Mouse (Mus musculus): ENCODE data around the gene Gldc. TPM values are rescaled to one million over a fixed set of nuclear protein-coding genes. Genes with fewer than 3 reads are reported as not detected.

Gldc gene
- polyA plus RNA-seq, 1 experiment from 2014 or later, result 9.2 TPM

DNA sequence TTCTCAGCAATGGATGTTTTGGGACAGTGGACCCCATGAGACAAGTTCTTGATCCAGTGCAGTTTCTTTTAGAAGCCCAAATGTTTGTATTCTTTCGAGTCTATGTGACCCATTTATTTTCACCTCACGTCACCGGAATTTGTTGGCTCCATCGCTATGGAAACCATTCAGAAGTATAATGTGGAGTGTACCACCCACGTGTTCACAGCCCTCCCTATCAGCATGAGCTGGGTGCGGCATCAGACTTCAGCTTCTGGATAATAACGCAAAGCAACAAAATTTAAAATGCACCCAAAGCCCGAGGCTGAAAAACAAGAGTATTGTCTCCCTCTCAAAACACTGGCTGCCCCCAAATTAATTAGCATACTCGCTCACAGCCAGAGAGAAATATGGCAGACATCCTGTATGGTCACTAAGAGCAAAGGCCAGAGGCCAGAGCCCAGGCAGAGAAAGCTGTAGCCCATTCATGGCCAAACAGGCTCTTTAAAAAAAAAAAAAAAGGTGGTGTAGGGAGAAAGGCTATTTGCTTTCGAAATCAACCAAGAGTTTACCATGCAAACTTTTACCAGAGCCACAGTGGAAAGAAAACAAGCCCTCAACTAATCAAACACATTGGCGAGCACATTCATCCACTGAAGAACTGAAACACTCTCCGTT, 18.1 kb downstream of the Gldc start:
- Histone ChIP-seq H3K27me3 (no peaks in the 10 kb centered on the region), H3K4me2 (replicated peaks) (no peak overlapping the region), H3K27ac (no peak overlapping the region)

DNA sequence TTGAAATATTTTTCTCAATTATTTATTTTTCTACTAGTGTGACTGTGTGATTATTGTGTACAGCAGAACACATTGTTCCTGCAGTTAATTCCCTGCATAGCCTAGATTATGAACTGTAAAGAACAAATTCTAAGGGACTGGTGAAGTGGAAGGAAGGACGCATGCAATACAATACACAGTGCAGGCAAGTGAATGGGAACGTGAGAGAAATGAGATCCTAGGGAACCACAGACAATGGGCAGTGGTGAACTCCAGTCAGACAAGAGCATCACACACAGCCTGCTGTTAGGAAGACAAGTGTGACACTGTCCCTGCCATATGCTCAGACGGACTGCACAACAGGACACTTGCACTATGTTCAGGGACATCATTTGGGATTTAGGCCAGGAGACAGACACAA, 21.5 kb downstream of the Gldc start:
- Histone ChIP-seq H3K4me2 (replicated peaks) (no peak overlapping the region), H3K9me3 (no peaks in the 10 kb centered on the region), H3K36me3 (no peaks in the 10 kb centered on the region), H3K9ac (no peak overlapping the region), H3K4me1 (no peaks in the 10 kb centered on the region), H3K27me3 (no peaks in the 10 kb centered on the region), H3K27ac (no peak overlapping the region), H3K4me3 (no peak overlapping the region)
- 0 out of 2 replicates have a peak, but pooled peaks have one; percentile 6 for ATAC-seq (ENCODE audit: insufficient number of reproducible peaks, insufficient read depth, low FRiP score, low TSS enrichment)
- WGBS, result 51% methylated on average over 3 of the region's 3 CpGs

More for the DNA sequence above, 18.1 kb downstream of the Gldc start:
- H3K4me1 ChIP-seq, result no peaks in the 10 kb centered on the region
- no peak for ATAC-seq (ENCODE audit: insufficient number of reproducible peaks, insufficient read depth, low FRiP score, low TSS enrichment)
- no peaks in the 10 kb centered on the region for H3K9me3 ChIP-seq
- H3K9ac ChIP-seq, result no peak overlapping the region
- H3K4me3 ChIP-seq, result no peak overlapping the region
- 69% methylated on average over 12 of the region's 12 CpGs for WGBS
- H3K36me3 ChIP-seq, result no peaks in the 10 kb centered on the region

DNA sequence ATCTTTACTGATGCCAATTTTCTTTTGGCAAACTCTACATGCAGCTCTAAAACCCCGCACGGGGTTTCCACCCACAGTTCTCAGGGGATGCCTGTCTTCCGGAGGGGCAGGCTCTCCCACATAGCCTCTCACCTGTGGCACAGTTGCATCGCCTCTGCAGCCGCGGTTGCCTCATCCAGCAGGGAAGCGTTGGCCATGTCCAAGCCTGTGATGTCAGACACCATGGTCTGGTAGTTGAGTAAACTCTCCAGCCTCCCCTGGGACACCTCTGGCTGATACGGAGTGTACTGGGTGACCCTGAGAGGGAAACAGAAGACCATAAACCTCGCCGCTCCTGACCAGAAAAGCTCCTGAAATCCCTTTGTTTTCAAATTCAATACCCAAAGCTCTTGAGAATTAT, 23.9 kb downstream of the Gldc start:
- Histone ChIP-seq H3K27ac (no peak overlapping the region), H3K4me1 (no peaks in the 10 kb centered on the region), H3K9me3 (no peaks in the 10 kb centered on the region), H3K36me3 (no peaks in the 10 kb centered on the region), H3K4me3 (no peak overlapping the region), H3K27me3 (no peaks in the 10 kb centered on the region), H3K4me2 (replicated peaks) (no peak overlapping the region), H3K9ac (no peak overlapping the region)
- no peak for ATAC-seq (ENCODE audit: insufficient number of reproducible peaks, insufficient read depth, low FRiP score, low TSS enrichment)
- WGBS, result 86% methylated on average over 10 of the region's 10 CpGs

DNA sequence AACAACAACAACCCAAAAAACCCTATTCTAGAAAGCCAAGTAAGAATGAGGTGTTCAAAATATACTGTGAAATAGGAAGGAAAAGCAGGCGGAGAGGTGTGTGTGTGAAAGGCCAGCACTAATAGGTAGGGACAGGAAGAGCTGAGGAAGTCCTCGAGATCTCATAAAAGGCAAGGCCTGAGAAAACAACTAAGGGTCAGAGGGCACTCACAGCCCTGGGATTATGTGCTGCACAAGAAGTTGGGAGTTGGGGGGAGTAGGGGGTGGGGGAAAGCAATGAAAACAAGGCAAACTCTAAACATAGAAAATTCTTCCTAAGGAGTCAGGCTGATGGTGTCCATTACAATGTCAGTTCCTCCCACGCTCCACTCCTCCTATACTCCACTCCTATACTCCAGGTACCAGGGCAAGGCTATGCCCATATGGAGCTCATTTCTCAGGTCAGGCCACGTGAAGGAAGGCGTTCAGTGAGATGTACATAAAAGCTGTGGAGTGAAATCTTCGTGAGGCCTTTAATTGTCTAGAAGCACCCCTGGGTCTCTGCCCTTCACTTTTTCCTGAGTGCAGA, 25.9 kb downstream of the Gldc start:
- H3K4me2 ChIP-seq (replicated peaks), result no peak overlapping the region

DNA sequence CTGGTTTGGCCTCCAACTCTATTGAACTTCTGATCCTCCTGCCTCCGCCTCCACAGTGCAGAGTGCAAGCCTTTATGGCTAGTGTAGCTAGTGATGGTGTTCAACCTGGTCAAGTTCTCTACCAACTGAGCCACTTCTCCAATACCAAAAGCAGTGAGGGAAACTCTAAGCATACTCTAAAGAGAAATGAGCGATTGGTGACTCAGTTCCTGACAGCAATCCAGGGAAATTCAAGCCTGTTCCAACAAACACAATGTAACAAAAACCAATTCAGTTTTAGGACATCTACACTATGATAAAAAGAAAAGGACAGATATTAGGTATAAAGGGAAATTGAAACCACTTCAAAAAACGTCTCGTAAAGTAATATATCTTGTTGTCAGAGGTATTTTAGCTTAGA, 27.9 kb downstream of the Gldc start:
- no peaks in the 10 kb centered on the region for H3K9me3 ChIP-seq
- H3K9ac ChIP-seq, result no peak overlapping the region
- H3K4me3 ChIP-seq, result no peak overlapping the region
- H3K36me3 ChIP-seq, result no peaks in the 10 kb centered on the region
- H3K4me2 ChIP-seq (replicated peaks), result no peak overlapping the region
- no peaks in the 10 kb centered on the region for H3K4me1 ChIP-seq
- no peak for ATAC-seq (ENCODE audit: insufficient number of reproducible peaks, insufficient read depth, low FRiP score, low TSS enrichment)
- H3K27me3 ChIP-seq, result no peaks in the 10 kb centered on the region
- no peak overlapping the region for H3K27ac ChIP-seq
- WGBS, result 89% methylated on average over 4 of the region's 4 CpGs

More for the DNA sequence above, 25.9 kb downstream of the Gldc start:
- Histone ChIP-seq H3K4me3 (no peak overlapping the region), H3K36me3 (no peaks in the 10 kb centered on the region), H3K27ac (no peak overlapping the region), H3K9ac (no peak overlapping the region), H3K27me3 (no peaks in the 10 kb centered on the region), H3K9me3 (no peaks in the 10 kb centered on the region), H3K4me1 (no peaks in the 10 kb centered on the region)
- ATAC-seq (ENCODE audit: insufficient number of reproducible peaks, insufficient read depth, low FRiP score, low TSS enrichment), result no peak
- 31% methylated on average over 6 of the region's 6 CpGs for WGBS

DNA sequence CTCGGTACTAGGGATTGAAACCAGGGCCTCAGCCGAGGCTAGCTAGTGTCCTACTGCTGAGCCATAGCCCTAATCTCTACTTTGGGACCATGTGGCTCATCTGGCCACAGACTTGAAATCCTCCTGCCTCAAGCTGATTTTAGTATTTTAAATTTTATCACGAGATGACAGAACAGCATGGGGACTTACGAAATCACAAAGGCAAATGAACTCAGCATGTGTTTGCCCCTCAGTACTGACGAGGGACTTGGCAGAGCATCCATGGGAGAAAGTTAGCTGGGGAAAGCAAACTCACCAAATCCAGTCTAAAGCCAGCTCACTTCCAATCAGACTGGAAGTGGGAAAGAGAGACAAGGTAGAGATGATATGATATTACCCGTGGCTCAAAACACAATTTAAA, 28.5 kb downstream of the Gldc start:
- no peaks in the 10 kb centered on the region for H3K9me3 ChIP-seq
- ATAC-seq (ENCODE audit: insufficient number of reproducible peaks, insufficient read depth, low FRiP score, low TSS enrichment), result no peak
- H3K36me3 ChIP-seq, result no peaks in the 10 kb centered on the region
- H3K4me3 ChIP-seq, result no peak overlapping the region
- H3K27me3 ChIP-seq, result no peaks in the 10 kb centered on the region
- H3K4me1 ChIP-seq, result no peaks in the 10 kb centered on the region
- H3K27ac ChIP-seq, result no peak overlapping the region
- no peak overlapping the region for H3K4me2 ChIP-seq (replicated peaks)
- 73% methylated on average over 6 of the region's 6 CpGs for WGBS
- no peak overlapping the region for H3K9ac ChIP-seq

DNA sequence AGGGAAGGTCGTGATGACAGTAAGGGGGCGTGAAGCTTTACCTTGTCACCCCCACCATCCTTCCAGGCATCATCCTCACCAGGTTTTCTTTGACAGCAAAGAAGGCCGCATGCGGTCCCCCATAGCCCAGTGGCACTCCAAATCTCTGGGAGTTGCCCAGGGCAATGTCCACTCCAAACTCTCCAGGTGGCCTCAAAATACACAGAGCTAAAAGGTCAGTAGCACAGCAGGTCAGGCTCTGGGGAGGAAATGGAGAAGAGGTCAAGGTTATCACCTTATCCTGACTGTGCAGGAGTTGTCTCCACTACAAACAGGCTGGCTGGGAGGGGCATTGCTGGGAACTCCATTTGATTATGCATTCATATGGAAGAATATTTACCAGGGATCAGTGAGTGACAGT, 30.1 kb downstream of the Gldc start:
- no peaks in the 10 kb centered on the region for H3K4me1 ChIP-seq

DNA sequence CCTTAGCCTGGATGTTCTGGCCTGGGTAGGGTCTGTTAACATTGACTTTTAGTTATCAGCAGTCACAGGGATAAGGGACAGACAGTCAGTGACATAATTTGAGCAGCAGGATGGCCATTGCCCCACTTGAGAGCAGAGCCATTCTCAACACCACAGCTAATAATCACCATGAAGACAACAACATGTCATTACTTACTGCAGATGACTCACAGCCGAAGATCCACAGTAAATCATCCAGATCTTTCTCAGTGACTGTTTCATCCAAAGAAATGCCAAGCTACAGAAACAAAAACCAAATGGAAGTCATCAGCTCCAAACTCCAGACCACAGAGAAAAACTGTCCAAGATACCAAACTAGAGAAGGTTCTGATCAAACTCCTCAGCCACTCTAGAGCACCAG, 38.9 kb downstream of the Gldc start:
- ATAC-seq (ENCODE audit: insufficient number of reproducible peaks, insufficient read depth, low FRiP score, low TSS enrichment), result no peak
- H3K36me3 ChIP-seq, result no peaks in the 10 kb centered on the region
- WGBS, result 86% methylated on average over 1 of the region's 1 CpGs

More for the DNA sequence above, 30.1 kb downstream of the Gldc start:
- ATAC-seq (ENCODE audit: insufficient number of reproducible peaks, insufficient read depth, low FRiP score, low TSS enrichment), result no peak
- H3K9me3 ChIP-seq, result no peaks in the 10 kb centered on the region
- 89% methylated on average over 4 of the region's 4 CpGs for WGBS
- H3K9ac ChIP-seq, result no peak overlapping the region
- H3K27me3 ChIP-seq, result no peaks in the 10 kb centered on the region
- H3K27ac ChIP-seq, result no peak overlapping the region
- no peak overlapping the region for H3K4me2 ChIP-seq (replicated peaks)
- no peak overlapping the region for H3K4me3 ChIP-seq
- H3K36me3 ChIP-seq, result no peaks in the 10 kb centered on the region

DNA sequence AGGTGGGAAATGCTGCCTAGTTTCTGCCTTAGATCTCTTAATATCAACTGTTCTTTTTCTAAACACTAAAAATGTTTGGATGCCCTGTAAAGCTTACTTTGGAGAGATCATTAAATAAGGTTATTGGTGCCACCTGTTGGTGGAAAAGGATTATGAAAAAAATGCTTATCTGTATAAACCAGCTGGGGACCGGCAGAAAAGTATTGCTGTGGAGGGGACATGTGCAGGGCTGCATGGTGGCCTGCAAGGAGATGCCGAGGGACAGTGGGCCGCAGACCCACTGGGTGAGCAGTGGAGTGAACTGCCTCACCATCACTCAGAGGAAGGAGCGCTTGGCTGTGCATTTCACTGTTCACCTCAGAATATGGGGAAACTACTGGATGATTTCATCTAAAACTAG, 47.1 kb downstream of the Gldc start:
- no peak for ATAC-seq (ENCODE audit: insufficient number of reproducible peaks, insufficient read depth, low FRiP score, low TSS enrichment)
- Histone ChIP-seq H3K9me3 (no peaks in the 10 kb centered on the region), H3K27me3 (no peaks in the 10 kb centered on the region), H3K9ac (no peak overlapping the region), H3K36me3 (no peaks in the 10 kb centered on the region), H3K4me2 (replicated peaks) (no peak overlapping the region), H3K27ac (no peak overlapping the region), H3K4me1 (no peaks in the 10 kb centered on the region), H3K4me3 (no peak overlapping the region)
- WGBS, result 66% methylated on average over 4 of the region's 4 CpGs

More for the DNA sequence above, 38.9 kb downstream of the Gldc start:
- no peaks in the 10 kb centered on the region for H3K4me1 ChIP-seq
- no peaks in the 10 kb centered on the region for H3K27me3 ChIP-seq
- H3K27ac ChIP-seq, result no peak overlapping the region
- no peaks in the 10 kb centered on the region for H3K9me3 ChIP-seq
- H3K9ac ChIP-seq, result no peak overlapping the region
- H3K4me2 ChIP-seq (replicated peaks), result no peak overlapping the region
- no peak overlapping the region for H3K4me3 ChIP-seq

DNA sequence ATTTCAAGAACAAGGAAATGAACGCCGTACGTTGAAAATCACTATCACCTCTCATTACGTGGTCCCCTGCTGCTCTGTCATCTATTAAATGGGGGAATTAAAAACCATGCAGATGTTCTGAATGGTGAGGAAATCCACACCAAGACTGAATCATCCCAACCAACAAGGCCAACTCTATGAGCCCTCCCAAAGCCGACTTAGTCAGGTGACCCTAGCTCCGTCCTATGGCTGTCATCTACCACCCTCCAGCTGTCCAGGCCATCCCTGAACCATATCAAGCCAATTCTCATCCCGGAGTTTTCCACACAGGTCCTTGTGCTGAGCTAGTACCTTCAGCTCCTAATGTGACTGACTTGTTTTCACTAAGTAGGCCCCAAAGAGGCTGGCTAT, 49.6 kb downstream of the Gldc start:
- Histone ChIP-seq H3K27me3 (no peaks in the 10 kb centered on the region), H3K27ac (no peak overlapping the region), H3K9ac (no peak overlapping the region), H3K4me2 (replicated peaks) (no peak overlapping the region), H3K36me3 (no peaks in the 10 kb centered on the region), H3K4me1 (no peaks in the 10 kb centered on the region), H3K9me3 (no peaks in the 10 kb centered on the region), H3K4me3 (no peak overlapping the region)
- ATAC-seq (ENCODE audit: insufficient number of reproducible peaks, insufficient read depth, low FRiP score, low TSS enrichment), result no peak
- WGBS, result 90% methylated on average over 7 of the region's 7 CpGs

DNA sequence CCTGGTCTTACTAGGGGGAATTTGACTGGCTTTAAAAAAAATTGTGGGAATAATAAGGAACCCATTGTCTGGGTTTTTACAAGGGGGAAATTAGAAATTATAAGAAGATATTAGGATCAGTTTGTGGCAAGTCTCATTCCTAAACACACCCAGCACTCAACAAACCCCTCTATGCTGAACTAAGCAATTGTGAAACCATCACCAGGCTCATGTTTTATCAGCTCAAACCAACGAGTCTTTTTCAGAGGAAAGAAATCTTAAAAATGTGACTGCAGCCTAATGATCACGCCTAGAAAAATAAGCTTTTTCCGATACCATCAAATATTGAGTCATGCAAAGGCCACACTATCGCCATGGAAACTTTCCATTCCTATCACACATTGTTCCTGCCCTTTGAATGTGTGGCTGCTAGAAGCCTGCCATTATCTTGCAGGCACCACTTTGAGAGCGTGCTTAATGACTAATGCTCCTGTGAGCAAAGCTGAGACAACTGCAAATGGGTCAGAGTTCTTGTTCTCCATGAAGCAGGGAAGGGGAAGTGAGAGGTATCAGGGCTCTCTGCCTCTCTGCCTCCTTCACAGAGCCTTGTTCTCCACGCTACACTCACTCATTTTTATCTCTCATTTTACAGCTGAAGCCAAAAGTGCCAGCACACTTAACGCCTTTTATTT, 50.1 kb downstream of the Gldc start:
- no peak overlapping the region for H3K27ac ChIP-seq
- ATAC-seq (ENCODE audit: insufficient number of reproducible peaks, insufficient read depth, low FRiP score, low TSS enrichment), result no peak

More for the DNA sequence above, 50.1 kb downstream of the Gldc start:
- H3K9ac ChIP-seq, result no peak overlapping the region
- no peaks in the 10 kb centered on the region for H3K36me3 ChIP-seq
- no peak overlapping the region for H3K4me3 ChIP-seq
- no peak overlapping the region for H3K4me2 ChIP-seq (replicated peaks)
- no peaks in the 10 kb centered on the region for H3K4me1 ChIP-seq
- no peaks in the 10 kb centered on the region for H3K9me3 ChIP-seq
- 76% methylated on average over 7 of the region's 7 CpGs for WGBS
- no peaks in the 10 kb centered on the region for H3K27me3 ChIP-seq
